Mouse (Mus musculus) right cerebral cortex, postnatal 14 days (tissue): ENCODE data around the gene Npr3.

Source experiments
- DNase-seq: peaks from one replicate; pipeline ENCODE4 v3.0.0; 2022

The Npr3 gene

GRCm38 (mm10) chr15:11906571-11907531 lies at the start of gene Npr3:
Gene Npr3 (minus strand): TSS chr15:11907287.
- peak; percentile 32 for DNase-seq

- no peak for DNase-seq
These were observed 49.0 kb upstream of the Npr3 start for GRCm38 (mm10) chr15:11956129-11956528.

GRCm38 (mm10) chr15:11954190-11954589 lies 47.1 kb upstream of the Npr3 start:
- no peak for DNase-seq

- DNase-seq: no peak
These were observed 45.1 kb upstream of the Npr3 start for GRCm38 (mm10) chr15:11952159-11952558.

- DNase-seq: no peak
These were observed 44.1 kb upstream of the Npr3 start for GRCm38 (mm10) chr15:11951181-11951580.

- no peak for DNase-seq
These were observed 43.1 kb upstream of the Npr3 start for GRCm38 (mm10) chr15:11950144-11950543.

GRCm38 (mm10) chr15:11949490-11949889 lies 42.4 kb upstream of the Npr3 start:
- no peak for DNase-seq

- DNase-seq: no peak
These were observed 33.8 kb upstream of the Npr3 start for GRCm38 (mm10) chr15:11940855-11941254.

- no peak for DNase-seq
These were observed 20.7 kb upstream of the Npr3 start for GRCm38 (mm10) chr15:11927742-11928141.

- DNase-seq: no peak
These were observed 7.0 kb upstream of the Npr3 start for GRCm38 (mm10) chr15:11914101-11914500.

- DNase-seq: no peak
These were observed 2.8 kb upstream of the Npr3 start for GRCm38 (mm10) chr15:11909875-11910274.

- DNase-seq: no peak
These were observed 1.1 kb upstream of the Npr3 start for GRCm38 (mm10) chr15:11908166-11908565.

- DNase-seq: peak; percentile 50
These were observed 991 bp downstream of the Npr3 start for GRCm38 (mm10) chr15:11906021-11906570.

GRCm38 (mm10) chr15:11904848-11905672 lies 2.0 kb downstream of the Npr3 start:
- DNase-seq: peak; percentile 36

- DNase-seq: peak; percentile 29
These were observed 2.8 kb downstream of the Npr3 start for GRCm38 (mm10) chr15:11904043-11904847.

GRCm38 (mm10) chr15:11903196-11904042 lies 3.7 kb downstream of the Npr3 start:
- no peak for DNase-seq

- no peak for DNase-seq
These were observed 9.5 kb downstream of the Npr3 start for GRCm38 (mm10) chr15:11897617-11898016.

GRCm38 (mm10) chr15:11897162-11897561 lies 9.9 kb downstream of the Npr3 start:
- DNase-seq: no peak

- DNase-seq: no peak
These were observed 13.1 kb downstream of the Npr3 start for GRCm38 (mm10) chr15:11893969-11894368.

- DNase-seq: no peak
These were observed 15.7 kb downstream of the Npr3 start for GRCm38 (mm10) chr15:11891395-11891794.

GRCm38 (mm10) chr15:11882508-11883205 lies 24.4 kb downstream of the Npr3 start:
- DNase-seq: no peak
